Mouse (Mus musculus) hindbrain, embryonic 14.5 days (tissue): ENCODE measurements at regions not wholly inside any gene's neighbourhood (a gene's known extent, or its start where the extent isn't known, plus 50 kb on each side); places are given as distances from the start of the nearest gene placed in this dataset.
"Not testable (repeated sequence)": the region's sequence is repeated elsewhere in the genome, so short reads cannot be mapped to it uniquely, and the experiment has no call there.

Experiments used
- ATAC-seq: fragments of 200-750 bp; cut with Nextera tagmentation; 2 replicates; pipeline ENCODE4 v1.8.0; 2017; ENCODE audit warnings: moderate number of reproducible peaks, mild to moderate bottlenecking, moderate TSS enrichment, moderate library complexity; ENCODE audit not compliant: low FRiP score
- DNase-seq: peaks from one replicate; pipeline ENCODE4 v3.0.0-alpha.2; 2015; ENCODE audit warnings: low spot score
- H3K27ac ChIP-seq: fragments of 300-500 bp; sonication (generic); 2 replicates; pipeline ENCODE4 v1.5.1; 2014; ENCODE audit warnings: mild to moderate bottlenecking, moderate library complexity
- H3K27me3 ChIP-seq: fragments of 300-500 bp; sonication (generic); 2 replicates; pipeline ENCODE4 v1.6.1; 2014; ENCODE audit warnings: mild to moderate bottlenecking, low read length, mixed read lengths; ENCODE audit not compliant: control insufficient read depth, insufficient read depth
- H3K36me3 ChIP-seq: fragments of 300-500 bp; sonication (generic); replicated peaks from 2 replicates; pipeline ENCODE4 v1.6.1; 2014; ENCODE audit not compliant: control insufficient read depth, insufficient read depth
- H3K4me1 ChIP-seq: fragments of 300-500 bp; sonication (generic); replicated peaks from 2 replicates; pipeline ENCODE4 v1.6.1; 2014; ENCODE audit warnings: antibody characterized with exemption, low read length, mixed read lengths; ENCODE audit not compliant: control insufficient read depth, insufficient read depth
- H3K4me2 ChIP-seq: fragments of 300-500 bp; sonication (generic); replicated peaks from 2 replicates; pipeline ENCODE4 v1.6.1; 2014; ENCODE audit warnings: mild to moderate bottlenecking, moderate library complexity
- H3K4me3 ChIP-seq: fragments of 300-500 bp; sonication (generic); replicated peaks from 2 replicates; pipeline ENCODE4 v1.5.1; 2014; ENCODE audit warnings: mild to moderate bottlenecking, low read length
- H3K9ac ChIP-seq: fragments of 300-500 bp; sonication (generic); 2 replicates; pipeline ENCODE4 v1.6.1; 2014
- H3K9me3 ChIP-seq: fragments of 300-500 bp; sonication (generic); 2 replicates; pipeline ENCODE4 v1.6.1; 2016; ENCODE audit warnings: low read length; ENCODE audit not compliant: control insufficient read depth
- WGBS: fragments of 180-500 bp; shearing (Covaris S2); extraction: QIAGEN DNeasy Blood & Tissue Kit; methylation state at CpG from one replicate; pipeline ENCODE4 v1.1.7; 2014; 5-methylcytosine and 5-hydroxymethylcytosine counted together

DNA sequence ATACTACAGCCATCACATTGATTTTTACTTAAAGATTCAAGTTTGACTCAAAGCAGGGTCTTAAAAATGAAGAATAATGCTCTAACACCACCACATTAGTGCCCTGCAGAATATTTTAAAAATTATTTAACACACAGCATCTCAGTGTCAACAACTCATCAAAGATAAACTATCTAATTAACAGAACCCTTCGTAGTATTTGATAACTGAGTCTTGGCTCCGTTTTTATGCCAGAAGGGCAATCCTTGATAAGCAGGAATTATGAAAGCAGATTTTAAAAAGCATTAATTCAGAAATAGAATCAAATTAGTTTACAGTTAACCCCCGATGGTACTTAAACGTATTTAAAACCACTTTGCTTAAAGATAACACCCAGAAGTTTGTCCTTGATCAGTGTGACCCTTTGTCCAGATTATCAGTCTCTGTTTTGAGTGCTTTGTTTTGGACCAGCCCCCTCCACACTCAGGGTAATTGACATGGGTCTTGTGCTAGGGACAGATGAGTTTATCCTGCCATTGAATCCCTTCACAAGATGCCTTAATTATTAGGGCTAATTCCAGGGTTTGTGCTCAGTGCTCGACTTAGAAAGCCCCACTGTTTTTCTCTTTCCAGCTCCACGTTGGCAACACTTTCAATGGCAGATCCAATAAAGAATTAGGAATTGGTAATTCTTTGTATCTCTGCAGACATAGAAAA, 69.4 kb upstream of the Dph6 start:
- H3K9me3 ChIP-seq, result no peaks in the 10 kb centered on the region
- H3K4me1 ChIP-seq, result no peaks in the 10 kb centered on the region
- H3K27me3 ChIP-seq, result no peaks in the 10 kb centered on the region
- no peak overlapping the region for H3K9ac ChIP-seq
- no peak overlapping the region for H3K4me2 ChIP-seq
- no peak for DNase-seq
- no peak overlapping the region for H3K27ac ChIP-seq
- 78% methylated on average over 6 of the region's 6 CpGs for WGBS
- no peak overlapping the region for H3K4me3 ChIP-seq
- no peak for ATAC-seq
- no peaks in the 10 kb centered on the region for H3K36me3 ChIP-seq

GRCm38 (mm10) chr2:114727197-114727596, 72.4 kb upstream of the Dph6 start:
- no peak overlapping the region for H3K27ac ChIP-seq
- 93% methylated on average over 1 of the region's 1 CpGs for WGBS
- DNase-seq, result no peak
- no peak overlapping the region for H3K9ac ChIP-seq
- no peak for ATAC-seq
- H3K36me3 ChIP-seq, result no peaks in the 10 kb centered on the region
- no peak overlapping the region for H3K4me3 ChIP-seq
- no peaks in the 10 kb centered on the region for H3K9me3 ChIP-seq
- H3K4me2 ChIP-seq, result no peak overlapping the region
- H3K4me1 ChIP-seq, result no peaks in the 10 kb centered on the region
- H3K27me3 ChIP-seq, result no peaks in the 10 kb centered on the region

DNA sequence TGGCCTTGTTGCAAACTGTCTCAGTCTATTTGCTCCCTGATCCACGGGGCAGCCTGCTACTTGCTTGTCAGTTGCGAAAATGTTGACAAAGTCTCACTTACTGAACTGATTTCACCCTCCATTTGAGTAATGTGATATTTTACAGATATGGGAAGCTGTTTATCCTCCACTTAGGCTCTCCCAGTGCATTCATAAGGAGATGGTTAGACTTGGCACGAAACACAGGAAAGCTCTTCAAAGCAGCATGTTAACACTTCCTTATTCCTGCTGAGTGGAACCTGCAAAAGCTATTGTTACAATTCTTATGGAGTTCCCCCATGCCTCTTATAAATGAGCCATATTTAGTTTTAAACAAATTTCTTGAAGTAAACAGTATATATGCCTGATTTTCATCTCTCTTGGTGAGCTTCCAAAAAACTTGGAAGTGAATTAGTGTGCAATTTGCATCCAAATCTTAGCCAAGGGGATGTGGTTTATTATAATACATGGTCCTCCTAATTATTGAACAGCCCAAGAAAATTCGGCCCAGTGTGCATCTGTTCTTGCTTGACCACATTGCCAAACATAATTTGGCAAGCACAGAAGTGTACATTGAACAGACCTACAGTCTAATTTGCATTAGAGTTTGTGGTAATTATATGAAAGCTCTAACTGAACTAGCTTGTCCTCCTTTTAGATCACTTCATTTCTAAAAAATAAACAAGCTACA, 80.3 kb upstream of the Dph6 start:
- Histone ChIP-seq H3K4me1 (no peaks in the 10 kb centered on the region; the same call in 1 of the 2 replicates), H3K4me3 (no peak overlapping the region), H3K4me2 (no peak overlapping the region), H3K36me3 (no peaks in the 10 kb centered on the region), H3K27me3 (no peaks in the 10 kb centered on the region), H3K9me3 (no peaks in the 10 kb centered on the region), H3K9ac (no peak overlapping the region), H3K27ac (no peak overlapping the region)
- ATAC-seq (no peak), DNase-seq (no peak)
- WGBS, result 70% methylated on average over 4 of the region's 4 CpGs

GRCm38 (mm10) chr2:114739421-114740212, 84.9 kb upstream of the Dph6 start:
- H3K9ac ChIP-seq, result no peak overlapping the region
- ATAC-seq (no peak), DNase-seq (no peak)
- H3K27me3 ChIP-seq, result no peaks in the 10 kb centered on the region
- no peaks in the 10 kb centered on the region; the same call in 1 of the 2 replicates for H3K4me1 ChIP-seq
- no peaks in the 10 kb centered on the region for H3K9me3 ChIP-seq
- H3K4me2 ChIP-seq, result no peak overlapping the region
- 78% methylated on average over 11 of the region's 11 CpGs for WGBS
- H3K27ac ChIP-seq, result no peak overlapping the region
- H3K36me3 ChIP-seq, result no peaks in the 10 kb centered on the region
- no peak overlapping the region for H3K4me3 ChIP-seq

DNA sequence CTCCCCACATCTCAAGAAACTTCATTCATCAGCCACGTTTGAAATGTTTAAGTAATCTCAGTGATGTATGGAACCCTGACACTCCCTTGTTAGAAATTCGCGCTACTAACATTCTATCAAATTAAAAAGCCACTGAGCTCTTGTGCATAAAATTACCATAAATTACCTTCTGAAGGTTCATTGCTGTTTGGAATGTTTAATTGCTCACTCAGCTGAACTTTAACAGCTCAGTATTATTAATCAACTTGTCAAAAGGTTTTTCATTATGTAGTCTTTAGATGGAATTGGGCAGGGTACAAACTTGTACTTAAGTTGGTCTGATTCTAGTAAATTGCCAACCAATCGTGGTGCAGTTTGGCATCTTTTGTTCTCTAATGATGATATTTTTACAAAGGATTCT, 108.5 kb upstream of the Dph6 start:
- no peaks in the 10 kb centered on the region for H3K4me1 ChIP-seq
- H3K27me3 ChIP-seq, result no peaks in the 10 kb centered on the region
- no peak overlapping the region for H3K9ac ChIP-seq
- no peak for ATAC-seq
- no peak for DNase-seq
- no peak overlapping the region for H3K4me2 ChIP-seq
- no peaks in the 10 kb centered on the region for H3K9me3 ChIP-seq
- 35% methylated on average over 4 of the region's 4 CpGs for WGBS
- H3K36me3 ChIP-seq, result no peaks in the 10 kb centered on the region
- no peak overlapping the region for H3K4me3 ChIP-seq
- H3K27ac ChIP-seq, result no peak overlapping the region

DNA sequence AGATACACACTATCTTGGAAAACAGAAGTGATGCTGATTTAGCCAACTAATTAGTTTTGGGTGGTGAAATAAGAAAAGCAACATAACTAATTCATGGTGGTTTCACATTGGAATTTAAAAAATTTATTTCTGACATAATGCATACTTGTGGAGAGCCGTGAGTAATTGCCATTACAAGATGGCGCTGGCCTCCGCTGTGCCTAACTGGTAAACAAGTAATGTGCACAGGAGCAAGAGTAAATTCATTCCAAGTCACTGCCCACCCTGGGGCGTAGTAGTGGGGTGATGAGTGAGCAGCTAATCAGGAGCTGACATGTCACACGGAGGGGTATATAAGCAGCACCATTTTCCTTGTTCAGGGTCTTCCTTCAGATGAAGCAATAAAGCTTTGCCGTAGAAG, 119.0 kb upstream of the Dph6 start:
- ATAC-seq, H3K27me3 ChIP-seq, H3K4me3 ChIP-seq, H3K4me2 ChIP-seq, H3K9me3 ChIP-seq, H3K4me1 ChIP-seq, DNase-seq, H3K27ac ChIP-seq, H3K9ac ChIP-seq, H3K36me3 ChIP-seq: not testable (repeated sequence)
- 89% methylated on average over 6 of the region's 6 CpGs for WGBS

GRCm38 (mm10) chr2:114774278-114774677, 119.5 kb upstream of the Dph6 start:
- Histone ChIP-seq H3K9me3 (no peaks in the 10 kb centered on the region), H3K27ac (no peak overlapping the region), H3K9ac (no peak overlapping the region), H3K4me3 (no peak overlapping the region), H3K4me2 (no peak overlapping the region), H3K27me3 (no peaks in the 10 kb centered on the region), H3K4me1 (no peaks in the 10 kb centered on the region), H3K36me3 (no peaks in the 10 kb centered on the region)
- ATAC-seq (no peak), DNase-seq (no peak)
- 93% methylated on average over 3 of the region's 3 CpGs for WGBS

DNA sequence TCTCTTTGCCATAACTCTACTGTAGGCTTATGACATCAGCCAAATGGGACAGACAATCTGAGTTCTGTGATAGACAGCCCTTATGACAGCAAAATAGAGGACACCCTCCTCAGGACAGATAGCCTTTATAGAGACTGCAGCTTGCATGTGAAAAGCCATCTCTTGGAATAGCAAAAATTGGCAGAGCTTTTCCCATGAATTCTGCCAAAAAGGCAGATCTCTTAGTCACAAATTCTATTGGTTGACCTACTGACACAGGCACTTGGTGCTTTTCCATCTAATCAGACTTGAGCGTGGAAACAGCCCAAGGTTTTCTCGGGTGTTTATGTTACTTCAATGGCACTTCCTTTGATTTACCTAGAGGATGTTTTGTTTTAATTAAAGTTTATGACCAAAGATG, 120.8 kb upstream of the Dph6 start:
- DNase-seq, result no peak
- Histone ChIP-seq H3K27ac (no peak overlapping the region), H3K9ac (no peak overlapping the region), H3K4me3 (no peak overlapping the region), H3K4me1 (no peaks in the 10 kb centered on the region), H3K36me3 (no peaks in the 10 kb centered on the region), H3K9me3 (no peaks in the 10 kb centered on the region), H3K4me2 (no peak overlapping the region), H3K27me3 (no peaks in the 10 kb centered on the region)
- 81% methylated on average over 2 of the region's 2 CpGs for WGBS
- ATAC-seq, result no peak

DNA sequence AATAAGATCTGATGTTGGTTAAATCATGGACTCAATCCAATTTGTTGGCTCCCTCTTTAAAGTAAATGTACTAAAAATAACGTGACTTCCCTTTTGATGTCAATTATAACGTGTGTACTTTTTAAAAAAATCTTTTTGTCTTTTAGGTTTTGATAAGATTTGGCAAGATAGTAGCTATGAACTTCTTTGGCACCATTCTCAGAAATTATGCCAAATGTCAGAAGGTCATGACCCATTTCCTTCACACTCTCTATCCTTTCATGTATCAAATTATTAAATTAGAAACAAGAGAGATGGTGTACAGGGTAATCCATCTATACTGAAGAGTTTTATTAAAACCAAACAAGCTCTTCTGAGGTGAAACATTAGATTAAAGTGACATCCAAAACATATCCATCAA, 121.4 kb upstream of the Dph6 start:
- Histone ChIP-seq H3K27ac (no peak overlapping the region), H3K27me3 (no peaks in the 10 kb centered on the region), H3K4me3 (no peak overlapping the region), H3K4me2 (no peak overlapping the region), H3K9ac (no peak overlapping the region), H3K9me3 (no peaks in the 10 kb centered on the region), H3K4me1 (no peaks in the 10 kb centered on the region), H3K36me3 (no peaks in the 10 kb centered on the region)
- WGBS, result 77% methylated on average over 2 of the region's 2 CpGs
- DNase-seq (no peak), ATAC-seq (no peak)
